9 mouse cellular contexts compared by ENCODE assay signal in the genomic region with DNA sequence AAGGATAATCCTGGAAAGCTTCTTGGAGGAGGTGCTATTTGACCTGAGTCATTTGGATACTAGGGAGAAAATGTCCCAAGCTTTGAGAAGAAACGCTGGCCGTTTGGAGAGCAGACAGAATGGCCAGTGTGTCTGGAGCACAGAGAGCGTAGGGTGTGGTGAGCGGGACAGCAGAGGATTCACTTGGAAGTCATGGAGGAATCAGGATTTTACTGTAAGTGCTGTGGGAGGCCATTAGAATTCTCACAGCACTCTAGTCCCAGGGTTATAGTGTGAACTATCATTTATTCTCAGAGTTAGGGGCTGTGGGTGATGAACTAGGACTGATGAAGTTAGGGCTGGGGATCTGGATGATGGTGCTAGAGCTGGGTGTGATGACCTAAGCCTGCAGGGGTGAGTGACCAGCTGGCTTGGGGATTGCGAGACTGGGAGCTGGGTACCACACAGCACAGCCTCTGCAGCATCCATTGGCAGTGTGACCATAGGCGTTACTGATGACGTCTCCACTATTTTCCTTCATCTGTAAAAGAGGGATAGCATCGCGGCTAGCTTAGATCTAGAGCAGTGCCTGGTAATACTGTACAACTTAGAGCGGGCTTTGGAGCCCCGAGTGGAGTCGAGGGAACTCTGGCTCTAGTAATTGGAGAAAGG. TPM values are rescaled to one million over a fixed set of nuclear protein-coding genes. Genes with fewer than 3 reads are reported as not detected.
A peak's percentile ranks its signal among the peaks of the same experiment; 100 is the strongest.
DNase-seq lines count a peak whose midpoint lies in the region; ATAC-seq and TF ChIP-seq lines count a peak whose summit lies in the region.
"Had no signal": no experiment of that assay in that cellular context is flagged by ENCODE, and none has a peak within 500 bp of the region (broad histone marks: within the 10 kb centered on the region; RNA-seq: fewer than 3 reads in every experiment).

No protein-coding gene starts in this region.

- H3K36me3 ChIP-seq in heart, embryonic 14.5 days (ENCODE audit: control insufficient read depth, insufficient read depth, low read length): peaks cover 5% of the 10 kb centered on the region; the same call in 1 of the 2 replicates
- peaks cover 13% of the 10 kb centered on the region for H3K36me3 ChIP-seq in liver, postnatal 0 days (replicated peaks; ENCODE audit: insufficient read depth, low read length)

- DNase-seq in heart, adult 8-10 months (ENCODE audit: low spot score): peak; percentile 10
- DNase-seq in heart, postnatal 4 days: no peak
- peak; percentile 29 to 34 for DNase-seq in B cell, adult 2 months
- no peak for DNase-seq in liver, postnatal 0 days
- no peak for DNase-seq in adrenal gland, postnatal 36 days
- DNase-seq in urinary bladder, postnatal 25 days (ENCODE audit: low spot score): no peak
- no peak for DNase-seq in right cerebral cortex, postnatal 25 days

- no peak for ATAC-seq in heart, embryonic 14.5 days (ENCODE audit: insufficient number of reproducible peaks, insufficient read depth, low FRiP score, low read depth)
- no peak for ATAC-seq in liver, postnatal 0 days

- no peak for TF ChIP-seq EP300 in liver, postnatal 0 days (IDR thresholded peaks at IDR 0.05; ENCODE audit: low read depth)

- H3K4me3 ChIP-seq in heart, embryonic 14.5 days (ENCODE audit: control insufficient read depth in 1 of 2, insufficient read depth in 1 of 2, low read depth in 1 of 2, low read length in 2 of 2): no peak overlapping the region
- H3K4me3 ChIP-seq in liver, postnatal 0 days (ENCODE audit: low read depth, low read length): no peak overlapping the region

- H3K4me2 ChIP-seq in heart, embryonic 14.5 days (ENCODE audit: low read length): peak overlapping the region; percentile 76; the same call in 1 of the 2 replicates
- H3K4me2 ChIP-seq in liver, postnatal 0 days (ENCODE audit: low read depth, low read length): peak overlapping the region; percentile 86

- 79% methylated on average over 12 of the region's 12 CpGs for WGBS in heart, embryonic 14.5 days
- WGBS in liver, postnatal 0 days (ENCODE audit: insufficient replicate concordance): 59% methylated on average over 12 of the region's 12 CpGs

- peak overlapping the region; percentile 94 to 96 for H3K27ac ChIP-seq in heart, embryonic 14.5 days (replicated peaks in 1 of 2; ENCODE audit: control insufficient read depth in 1 of 2, insufficient read depth in 1 of 2, low read depth in 2 of 2, low read length in 2 of 2)
- peak overlapping the region; percentile 88 for H3K27ac ChIP-seq in liver, postnatal 0 days (ENCODE audit: low read depth)

- H3K27me3 ChIP-seq in heart, embryonic 14.5 days (ENCODE audit: control insufficient read depth, insufficient read depth, low read length): no peaks in the 10 kb centered on the region
- no peaks in the 10 kb centered on the region for H3K27me3 ChIP-seq in liver, postnatal 0 days (ENCODE audit: insufficient read depth, low read length)

- H3K4me1 ChIP-seq in heart, embryonic 14.5 days (ENCODE audit: control insufficient read depth in 2 of 2, insufficient read depth in 2 of 2, low read length in 2 of 2): peaks cover 16 to 21% of the 10 kb centered on the region in 2 experiments
- peaks cover 53% of the 10 kb centered on the region for H3K4me1 ChIP-seq in liver, postnatal 0 days (ENCODE audit: insufficient read depth)

- peak overlapping the region; percentile 67; the same call in 1 of the 2 replicates for H3K9ac ChIP-seq in heart, embryonic 14.5 days (ENCODE audit: low read length)
- no peak overlapping the region for H3K9ac ChIP-seq in liver, postnatal 0 days (replicated peaks)

- no peak for TF ChIP-seq CTCF in liver, postnatal 0 days (IDR thresholded peaks at IDR 0.05; ENCODE audit: low read depth)

- no peaks in the 10 kb centered on the region for H3K9me3 ChIP-seq in heart, embryonic 14.5 days (ENCODE audit: control insufficient read depth, low read length)
- no peaks in the 10 kb centered on the region for H3K9me3 ChIP-seq in liver, postnatal 0 days (ENCODE audit: low read length)

RNA-seq across cellular contexts. Expression of a gene that starts 0.9 kb away (rescaled TPM):
- total RNA-seq in heart, adult 8-10 months (2022): 10 to 100 TPM; 17.3 to 24.6 (median 22.3) TPM
- 10 to 100 TPM; 38.0 to 42.1 TPM for total RNA-seq in heart, postnatal 4 days (2021)
- polyA plus RNA-seq in heart, embryonic 14.5 days (2014; fragmentation: Nextera tagmentation; extraction: Ambion mirVana): 76.6 and 90.5 TPM in 2 replicates
- polyA plus RNA-seq in liver, postnatal 0 days (2015; fragmentation: Nextera tagmentation; extraction: Ambion mirVana): 56.0 and 57.7 TPM in 2 replicates
- 100 to 1,000 TPM; 264 to 580 TPM for total RNA-seq in adrenal gland, postnatal 36 days (2021)

RNA-seq across cellular contexts. Expression of a gene that starts 1.8 kb away (rescaled TPM):
- total RNA-seq in heart, adult 8-10 months (2022): 1 to 10 TPM in 3 of 4 experiments, under 1 TPM in 1; 0.66 to 1.4 (median 1.2) TPM
- 1 to 10 TPM; 1.6 TPM for total RNA-seq in heart, postnatal 4 days (2021)
- 2.4 and 2.7 TPM in 2 replicates for polyA plus RNA-seq in heart, embryonic 14.5 days (2014; fragmentation: Nextera tagmentation; extraction: Ambion mirVana)
- polyA plus RNA-seq in liver, postnatal 0 days (2015; fragmentation: Nextera tagmentation; extraction: Ambion mirVana): 0.64 and 1.2 TPM in 2 replicates
- total RNA-seq in adrenal gland, postnatal 36 days (2021): 10 to 100 TPM; 31.8 to 38.9 TPM

RNA-seq across cellular contexts. Expression of a gene that starts 25.3 kb away (rescaled TPM):
- total RNA-seq in heart, adult 8-10 months (2022): 100 to 1,000 TPM; 115 to 143 (median 126) TPM
- total RNA-seq in heart, postnatal 4 days (2021): 10 to 100 TPM; 36.9 to 43.9 TPM
- 5.1 and 8.7 TPM in 2 replicates for polyA plus RNA-seq in heart, embryonic 14.5 days (2014; fragmentation: Nextera tagmentation; extraction: Ambion mirVana)
- polyA plus RNA-seq in liver, postnatal 0 days (2015; fragmentation: Nextera tagmentation; extraction: Ambion mirVana): 3.5 and 4.3 TPM in 2 replicates
- 10 to 100 TPM; 55.1 to 66.5 TPM for total RNA-seq in adrenal gland, postnatal 36 days (2021)

RNA-seq across cellular contexts. Expression of a gene that starts 25.6 kb away (rescaled TPM):
- not detected for total RNA-seq in heart, adult 8-10 months (2022)
- total RNA-seq in heart, postnatal 4 days (2021): 1 to 10 TPM in 1 of 2 experiments, under 1 TPM in 1; 0.90 to 1.3 TPM
- 0.86 and 1.5 TPM in 2 replicates for polyA plus RNA-seq in heart, embryonic 14.5 days (2014; fragmentation: Nextera tagmentation; extraction: Ambion mirVana)
- 0.70 and 0.71 TPM in 2 replicates for polyA plus RNA-seq in liver, postnatal 0 days (2015; fragmentation: Nextera tagmentation; extraction: Ambion mirVana)
- total RNA-seq in adrenal gland, postnatal 36 days (2021): under 1 TPM in 1 of 2 experiments, not detected in 1; 0.36 TPM
- total RNA-seq: neutrophil, adult 5-6 weeks had no signal

RNA-seq across cellular contexts. Expression of a gene that starts 43.9 kb away (rescaled TPM):
- 1 to 10 TPM; 1.1 to 2.2 (median 1.3) TPM for total RNA-seq in heart, adult 8-10 months (2022)
- under 1 TPM; 0.52 to 0.63 TPM for total RNA-seq in heart, postnatal 4 days (2021)
- polyA plus RNA-seq in heart, embryonic 14.5 days (2014; fragmentation: Nextera tagmentation; extraction: Ambion mirVana): 0.12 and 0.15 TPM in 2 replicates
- 0.02 and 0.05 TPM in 2 replicates for polyA plus RNA-seq in liver, postnatal 0 days (2015; fragmentation: Nextera tagmentation; extraction: Ambion mirVana)
- total RNA-seq in adrenal gland, postnatal 36 days (2021): 1 to 10 TPM in 1 of 2 experiments, under 1 TPM in 1; 0.63 to 1.2 TPM
- total RNA-seq: neutrophil, adult 5-6 weeks had no signal

Comparison
In these comparisons a context has a peak if more than half of its experiments do, and no peak if none do; other contexts are left out.
1. DNase-seq: peak in heart, adult 8-10 months (single experiment) and B cell, adult 2 months (2 of 2); none in heart, postnatal 4 days (single experiment), liver, postnatal 0 days (single experiment), adrenal gland, postnatal 36 days (0 of 2), urinary bladder, postnatal 25 days (single experiment) and right cerebral cortex, postnatal 25 days (single experiment).
2. RNA of a gene that starts 0.9 kb away (total RNA-seq): 264 to 580 TPM in adrenal gland, postnatal 36 days; 38.0 to 42.1 TPM in heart, postnatal 4 days and 17.3 to 24.6 TPM in heart, adult 8-10 months; every median in the first group is over 4 times any median in the second.
3. RNA of a gene that starts 1.8 kb away (total RNA-seq): 31.8 to 38.9 TPM in adrenal gland, postnatal 36 days; 1.6 TPM in heart, postnatal 4 days and 0.66 to 1.4 TPM in heart, adult 8-10 months; every median in the first group is over 10 times any median in the second.